Mouse (Mus musculus): ENCODE measurements around the gene Ndufv2. TPM values are rescaled to one million over a fixed set of nuclear protein-coding genes. Genes with fewer than 3 reads are reported as not detected.

Gene Ndufv2
- polyA plus RNA-seq, 1 experiment from 2014 or later: 751 TPM

GRCm38 (mm10) chr17:66112166-66112565, 10.8 kb upstream of the Ndufv2 start:
- 32% methylated on average over 4 of the region's 4 CpGs for WGBS
- Histone ChIP-seq H3K9me3 (replicated peaks; ENCODE audit: control insufficient read depth, low read length) (no peaks in the 10 kb centered on the region), H3K4me1 (ENCODE audit: control insufficient read depth, insufficient read depth, low read length) (peaks cover 11% of the 10 kb centered on the region), H3K27me3 (ENCODE audit: control insufficient read depth, insufficient read depth, low read length) (no peaks in the 10 kb centered on the region), H3K4me2 (ENCODE audit: low read depth, low read length) (peak overlapping the region; percentile 75), H3K9ac (ENCODE audit: low read length) (peak overlapping the region; percentile 80), H3K36me3 (ENCODE audit: control insufficient read depth, insufficient read depth) (peaks cover 28% of the 10 kb centered on the region), H3K4me3 (ENCODE audit: low read length) (peak overlapping the region; percentile 75), H3K27ac (ENCODE audit: low read length) (peak overlapping the region; percentile 65)
- no peak for ATAC-seq (replicated peaks; ENCODE audit: extremely low read depth, insufficient read depth, low FRiP score)

- ATAC-seq (replicated peaks; ENCODE audit: extremely low read depth, insufficient read depth, low FRiP score): peak; percentile 98
- Histone ChIP-seq H3K27me3 (ENCODE audit: control insufficient read depth, insufficient read depth, low read length) (no peaks in the 10 kb centered on the region), H3K9me3 (replicated peaks; ENCODE audit: control insufficient read depth, low read length) (no peaks in the 10 kb centered on the region), H3K4me2 (ENCODE audit: low read depth, low read length) (peak within 1 kb of the TSS; percentile 75), H3K9ac (ENCODE audit: low read length) (peak within 1 kb of the TSS; percentile 80), H3K36me3 (ENCODE audit: control insufficient read depth, insufficient read depth) (peaks cover 23% of the 10 kb centered on the region), H3K4me1 (ENCODE audit: control insufficient read depth, insufficient read depth, low read length) (peaks cover 11% of the 10 kb centered on the region), H3K4me3 (ENCODE audit: low read length) (peak within 1 kb of the TSS; percentile 75), H3K27ac (ENCODE audit: low read length) (peak within 1 kb of the TSS; percentile 65)
- 0% methylated on average over 41 of the region's 41 CpGs for WGBS
Observed at GRCm38 (mm10) chr17:66111402-66111959, 10.1 kb upstream of the Ndufv2 start, which contains the start of gene Washc1. Gene Washc1 (plus strand): TSS chr17:66111545.

GRCm38 (mm10) chr17:66110746-66111145, 9.4 kb upstream of the Ndufv2 start:
- H3K9ac ChIP-seq (ENCODE audit: low read length): peak overlapping the region; percentile 80
- peaks cover 15% of the 10 kb centered on the region for H3K36me3 ChIP-seq (ENCODE audit: control insufficient read depth, insufficient read depth)
- 0 out of 2 replicates have a peak overlapping the region, but pooled peaks have one; percentile 12 for H3K27ac ChIP-seq (ENCODE audit: low read length)
- H3K9me3 ChIP-seq (replicated peaks; ENCODE audit: control insufficient read depth, low read length): no peaks in the 10 kb centered on the region
- H3K27me3 ChIP-seq (ENCODE audit: control insufficient read depth, insufficient read depth, low read length): no peaks in the 10 kb centered on the region
- peaks cover 11% of the 10 kb centered on the region for H3K4me1 ChIP-seq (ENCODE audit: control insufficient read depth, insufficient read depth, low read length)
- peak overlapping the region; percentile 75 for H3K4me3 ChIP-seq (ENCODE audit: low read length)
- H3K4me2 ChIP-seq (ENCODE audit: low read depth, low read length): peak overlapping the region; percentile 75
- no peak for ATAC-seq (replicated peaks; ENCODE audit: extremely low read depth, insufficient read depth, low FRiP score)
- WGBS: 28% methylated on average over 6 of the region's 6 CpGs

- no peaks in the 10 kb centered on the region for H3K27me3 ChIP-seq (ENCODE audit: control insufficient read depth, insufficient read depth, low read length)
- WGBS: 72% methylated on average over 4 of the region's 4 CpGs
- no peak overlapping the region for H3K4me2 ChIP-seq (ENCODE audit: low read depth, low read length)
- no peak for ATAC-seq (replicated peaks; ENCODE audit: extremely low read depth, insufficient read depth, low FRiP score)
- H3K36me3 ChIP-seq (ENCODE audit: control insufficient read depth, insufficient read depth): no peaks in the 10 kb centered on the region
- H3K4me3 ChIP-seq (ENCODE audit: low read length): no peak overlapping the region
- H3K9ac ChIP-seq (ENCODE audit: low read length): no peak overlapping the region
- no peaks in the 10 kb centered on the region for H3K9me3 ChIP-seq (replicated peaks; ENCODE audit: control insufficient read depth, low read length)
- peaks cover 11% of the 10 kb centered on the region for H3K4me1 ChIP-seq (ENCODE audit: control insufficient read depth, insufficient read depth, low read length)
- H3K27ac ChIP-seq (ENCODE audit: low read length): no peak overlapping the region
Observed at GRCm38 (mm10) chr17:66108198-66108597, 6.8 kb upstream of the Ndufv2 start.

DNA sequence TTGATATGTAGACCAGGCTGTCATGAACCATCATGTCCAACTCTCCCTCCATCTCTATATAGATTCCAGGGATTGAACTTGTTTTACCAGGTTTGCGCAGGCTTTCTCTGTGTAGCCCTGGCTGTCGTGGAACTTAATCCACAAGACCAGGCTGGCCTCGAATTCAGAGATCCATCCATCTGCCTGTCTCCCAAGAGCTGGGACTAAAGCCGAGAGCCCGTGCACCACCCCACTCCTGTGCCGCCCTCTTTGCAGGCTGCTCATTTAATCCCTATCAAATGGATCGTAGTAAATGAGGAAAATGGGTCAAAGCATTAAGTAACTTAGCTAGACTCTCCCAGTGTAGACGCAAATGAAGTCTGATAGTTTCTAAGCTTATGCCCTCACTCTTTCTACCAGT, 6.1 kb upstream of the Ndufv2 start:
- Histone ChIP-seq H3K36me3 (ENCODE audit: control insufficient read depth, insufficient read depth) (no peaks in the 10 kb centered on the region), H3K27me3 (ENCODE audit: control insufficient read depth, insufficient read depth, low read length) (no peaks in the 10 kb centered on the region), H3K27ac (ENCODE audit: low read length) (no peak overlapping the region), H3K9ac (ENCODE audit: low read length) (no peak overlapping the region), H3K4me3 (ENCODE audit: low read length) (no peak overlapping the region), H3K4me1 (ENCODE audit: control insufficient read depth, insufficient read depth, low read length) (peaks cover 8% of the 10 kb centered on the region), H3K4me2 (ENCODE audit: low read depth, low read length) (no peak overlapping the region), H3K9me3 (replicated peaks; ENCODE audit: control insufficient read depth, low read length) (no peaks in the 10 kb centered on the region)
- no peak for ATAC-seq (replicated peaks; ENCODE audit: extremely low read depth, insufficient read depth, low FRiP score)
- WGBS: 66% methylated on average over 8 of the region's 8 CpGs

DNA sequence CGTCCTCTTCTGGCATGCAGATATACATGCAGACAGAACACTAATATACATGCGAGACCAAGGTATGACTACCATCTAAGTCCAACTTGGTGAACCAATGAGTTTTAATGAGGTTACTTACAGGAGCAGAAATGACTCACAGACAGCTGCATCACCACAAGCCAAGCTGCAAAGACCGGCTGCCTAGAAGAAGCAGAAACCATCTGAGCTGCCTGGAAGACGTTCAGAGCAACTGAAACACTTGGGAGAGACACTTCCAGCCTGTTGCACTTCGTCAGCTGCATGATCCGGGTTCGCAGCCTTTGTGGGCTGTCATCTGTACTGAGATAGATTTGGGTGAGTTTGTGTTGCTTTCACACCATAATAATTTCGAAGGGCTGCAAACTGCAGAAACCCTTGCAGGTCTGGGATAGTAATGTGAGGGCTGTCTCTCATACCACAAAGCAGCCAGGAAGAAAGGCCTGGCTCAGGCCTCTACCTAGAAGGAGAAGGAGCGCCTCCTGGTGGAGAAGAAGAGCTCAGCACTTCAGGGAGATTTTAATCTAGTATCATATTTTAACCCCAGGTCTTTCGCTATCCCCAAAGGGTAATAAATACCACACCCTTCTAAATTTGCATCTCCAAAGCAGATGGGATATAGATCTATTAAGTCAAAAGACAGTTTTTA, 5.4 kb upstream of the Ndufv2 start:
- H3K27ac ChIP-seq (ENCODE audit: low read length): no peak overlapping the region
- no peaks in the 10 kb centered on the region for H3K27me3 ChIP-seq (ENCODE audit: control insufficient read depth, insufficient read depth, low read length)
- WGBS: 53% methylated on average over 10 of the region's 10 CpGs
- H3K9ac ChIP-seq (ENCODE audit: low read length): no peak overlapping the region
- H3K9me3 ChIP-seq (replicated peaks; ENCODE audit: control insufficient read depth, low read length): no peaks in the 10 kb centered on the region
- H3K4me2 ChIP-seq (ENCODE audit: low read depth, low read length): no peak overlapping the region
- H3K4me1 ChIP-seq (ENCODE audit: control insufficient read depth, insufficient read depth, low read length): peaks cover 5% of the 10 kb centered on the region
- no peaks in the 10 kb centered on the region for H3K36me3 ChIP-seq (ENCODE audit: control insufficient read depth, insufficient read depth)
- no peak overlapping the region for H3K4me3 ChIP-seq (ENCODE audit: low read length)
- no peak for ATAC-seq (replicated peaks; ENCODE audit: extremely low read depth, insufficient read depth, low FRiP score)

DNA sequence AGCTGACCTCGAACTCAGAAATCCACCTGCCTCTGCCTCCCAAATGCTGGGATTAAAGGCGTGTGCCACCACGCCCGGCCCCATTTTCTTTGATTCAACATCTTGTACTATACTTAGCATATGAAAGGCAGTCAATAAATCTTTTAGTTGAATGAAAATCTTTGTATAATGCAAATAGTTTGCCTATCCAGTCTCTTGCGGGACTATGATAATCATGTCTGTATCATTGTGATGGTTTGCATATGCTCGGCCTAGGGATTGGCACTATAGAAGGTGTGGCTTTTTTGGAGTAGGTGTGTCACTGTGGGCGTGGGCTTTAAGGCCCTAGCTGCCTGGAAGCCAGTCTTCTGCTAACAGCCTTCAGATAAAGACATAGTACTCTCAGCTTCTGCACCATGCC, 2.7 kb upstream of the Ndufv2 start:
- H3K4me3 ChIP-seq (ENCODE audit: low read length): no peak overlapping the region
- no peaks in the 10 kb centered on the region for H3K27me3 ChIP-seq (ENCODE audit: control insufficient read depth, insufficient read depth, low read length)
- WGBS: 83% methylated on average over 7 of the region's 7 CpGs
- no peak overlapping the region for H3K9ac ChIP-seq (ENCODE audit: low read length)
- no peak overlapping the region for H3K4me2 ChIP-seq (ENCODE audit: low read depth, low read length)
- no peak for ATAC-seq (replicated peaks; ENCODE audit: extremely low read depth, insufficient read depth, low FRiP score)
- no peaks in the 10 kb centered on the region for H3K36me3 ChIP-seq (ENCODE audit: control insufficient read depth, insufficient read depth)
- no peak overlapping the region for H3K27ac ChIP-seq (ENCODE audit: low read length)
- H3K4me1 ChIP-seq (ENCODE audit: control insufficient read depth, insufficient read depth, low read length): peaks cover 14% of the 10 kb centered on the region
- H3K9me3 ChIP-seq (replicated peaks; ENCODE audit: control insufficient read depth, low read length): no peaks in the 10 kb centered on the region

DNA sequence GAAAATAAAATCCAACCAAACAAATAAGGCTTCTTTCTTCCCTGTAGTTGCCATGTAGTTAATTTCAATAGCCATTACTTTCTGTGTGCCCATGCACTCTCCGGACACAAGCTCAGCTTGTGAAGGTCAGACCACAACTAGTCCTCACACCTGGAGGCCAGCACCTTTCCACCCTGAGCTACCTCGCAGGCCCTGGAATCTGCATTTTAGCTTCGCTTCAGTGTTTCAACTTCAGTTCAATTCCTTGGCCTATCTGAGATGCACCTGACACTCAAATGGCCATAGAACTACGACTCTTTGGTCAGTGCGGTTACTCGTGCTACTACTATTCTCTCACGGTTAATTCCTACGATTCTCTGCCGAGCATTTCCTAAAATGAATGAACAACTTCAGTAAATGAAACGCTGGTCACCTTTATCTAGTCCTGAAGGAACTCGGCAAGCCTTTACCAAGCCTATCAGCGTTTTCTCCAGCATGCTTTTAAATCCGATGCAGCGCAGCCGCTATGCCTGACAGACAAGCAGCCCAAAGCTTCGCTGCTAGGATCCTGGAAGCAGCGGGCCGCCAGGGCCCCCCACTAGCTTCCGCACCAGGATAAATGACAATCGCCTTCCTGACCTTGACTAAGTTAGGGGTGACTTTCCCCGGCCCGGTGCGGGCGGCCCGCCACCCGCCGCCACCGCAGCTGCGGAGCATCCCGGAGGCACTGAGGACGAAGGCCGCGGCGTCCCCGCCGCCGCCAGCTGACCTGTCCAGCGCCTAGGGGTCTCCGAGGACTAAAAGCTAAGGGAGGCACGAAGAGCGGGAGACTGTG, 586 bp downstream of the Ndufv2 start:
- WGBS: under 1% methylated on average over 41 of the region's 41 CpGs
- Histone ChIP-seq H3K36me3 (ENCODE audit: control insufficient read depth, insufficient read depth) (no peaks in the 10 kb centered on the region), H3K9me3 (replicated peaks; ENCODE audit: control insufficient read depth, low read length) (no peaks in the 10 kb centered on the region), H3K27me3 (ENCODE audit: control insufficient read depth, insufficient read depth, low read length) (no peaks in the 10 kb centered on the region), H3K4me1 (ENCODE audit: control insufficient read depth, insufficient read depth, low read length) (peaks cover 20% of the 10 kb centered on the region), H3K4me3 (ENCODE audit: low read length) (peak overlapping the region; percentile 80), H3K9ac (ENCODE audit: low read length) (peak overlapping the region; percentile 98), H3K27ac (ENCODE audit: low read length) (peak overlapping the region; percentile 93), H3K4me2 (ENCODE audit: low read depth, low read length) (peak overlapping the region; percentile 92)
- ATAC-seq (replicated peaks; ENCODE audit: extremely low read depth, insufficient read depth, low FRiP score): peak; percentile 53

GRCm38 (mm10) chr17:66092664-66093063, 8.7 kb downstream of the Ndufv2 start:
- H3K4me1 ChIP-seq (ENCODE audit: control insufficient read depth, insufficient read depth, low read length): peaks cover 4% of the 10 kb centered on the region; the same call in 1 of the 2 replicates
- no peak overlapping the region for H3K9ac ChIP-seq (ENCODE audit: low read length)
- H3K36me3 ChIP-seq (ENCODE audit: control insufficient read depth, insufficient read depth): peaks cover 20% of the 10 kb centered on the region
- H3K9me3 ChIP-seq (replicated peaks; ENCODE audit: control insufficient read depth, low read length): no peaks in the 10 kb centered on the region
- H3K27me3 ChIP-seq (ENCODE audit: control insufficient read depth, insufficient read depth, low read length): no peaks in the 10 kb centered on the region
- no peak for ATAC-seq (replicated peaks; ENCODE audit: extremely low read depth, insufficient read depth, low FRiP score)
- WGBS: 63% methylated on average over 3 of the region's 3 CpGs
- no peak overlapping the region for H3K4me3 ChIP-seq (ENCODE audit: low read length)
- H3K27ac ChIP-seq (ENCODE audit: low read length): no peak overlapping the region
- no peak overlapping the region for H3K4me2 ChIP-seq (ENCODE audit: low read depth, low read length)
